Mouse (Mus musculus) kidney, embryonic 14.5 days (tissue): Measurements from ENCODE around the gene Fsip1. TPM values are rescaled to one million over a fixed set of nuclear protein-coding genes. Genes with fewer than 3 reads are reported as not detected.
"Not testable (repeated sequence)": the region's sequence is repeated elsewhere in the genome, so short reads cannot be mapped to it uniquely, and the experiment has no call there.

Experiments
- ATAC-seq: fragments of 200-750 bp; cut with Nextera tagmentation; 2 replicates; pipeline ENCODE4 v1.8.0; 2017; ENCODE audit warnings: moderate number of reproducible peaks, mild to moderate bottlenecking, moderate TSS enrichment, moderate library complexity; ENCODE audit not compliant: low FRiP score, low TSS enrichment
- H3K27ac ChIP-seq: fragments of 300-500 bp; sonication (generic); 2 replicates; pipeline ENCODE4 v1.5.1; 2014; ENCODE audit warnings: low read depth, mild to moderate bottlenecking, low read length, moderate library complexity, mixed read lengths
- H3K27me3 ChIP-seq: fragments of 300-500 bp; sonication (generic); 2 replicates; pipeline ENCODE4 v1.6.1; 2014; ENCODE audit warnings: mild to moderate bottlenecking, low read length; ENCODE audit not compliant: control insufficient read depth, insufficient read depth
- H3K36me3 ChIP-seq: fragments of 300-500 bp; sonication (generic); 2 replicates; pipeline ENCODE4 v1.6.1; 2014; ENCODE audit warnings: low read length, mixed read lengths; ENCODE audit not compliant: control insufficient read depth, insufficient read depth
- H3K4me1 ChIP-seq: fragments of 300-500 bp; sonication (generic); 2 replicates; pipeline ENCODE4 v1.6.1; 2014; ENCODE audit warnings: low read length, mixed read lengths; ENCODE audit not compliant: control insufficient read depth, insufficient read depth
- H3K4me2 ChIP-seq: fragments of 300-500 bp; sonication (generic); replicated peaks from 2 replicates; pipeline ENCODE4 v1.6.1; 2014; ENCODE audit warnings: low read depth, mild to moderate bottlenecking, low read length
- H3K4me3 ChIP-seq: fragments of 300-500 bp; sonication (generic); 2 replicates; pipeline ENCODE4 v1.5.1; 2014; ENCODE audit warnings: mild to moderate bottlenecking, low read length
- H3K9ac ChIP-seq: fragments of 300-500 bp; sonication (generic); 2 replicates; pipeline ENCODE4 v1.6.1; 2014; ENCODE audit warnings: low read depth, mild to moderate bottlenecking, low read length, moderate library complexity
- H3K9me3 ChIP-seq: fragments of 300-500 bp; sonication (generic); 2 replicates; pipeline ENCODE4 v1.6.1; 2016; ENCODE audit warnings: low read length; ENCODE audit not compliant: control insufficient read depth
- WGBS: fragments of 180-500 bp; shearing (Covaris S2); extraction: QIAGEN DNeasy Blood & Tissue Kit; methylation state at CpG from one replicate; pipeline ENCODE4 v1.1.7; 2014; 5-methylcytosine and 5-hydroxymethylcytosine counted together
- polyA plus RNA-seq: library from polyadenylated mRNA; unstranded; fragments of >200 nt; fragmentation: Nextera tagmentation; extraction: Ambion mirVana; gene quantifications from 2 replicates; pipeline ENCODE4 v1.2.1, GENCODE M21; 2014

Gene Fsip1
- polyA plus RNA-seq, 1 experiment from 2014 or later, result 1.7 TPM

GRCm38 (mm10) chr2:118158095-118158494, 98.7 kb downstream of the Fsip1 start:
- H3K9ac ChIP-seq, result no peak overlapping the region
- WGBS, result 73% methylated on average over 3 of the region's 3 CpGs
- ATAC-seq, result no peak

GRCm38 (mm10) chr2:118149855-118150563, 106.8 kb downstream of the Fsip1 start:
- H3K27ac ChIP-seq, result no peak overlapping the region
- no peak for ATAC-seq
- H3K27me3 ChIP-seq, result no peaks in the 10 kb centered on the region
- H3K4me2 ChIP-seq, result no peak overlapping the region
- H3K9ac ChIP-seq, result no peak overlapping the region
- H3K36me3 ChIP-seq, result no peaks in the 10 kb centered on the region
- no peaks in the 10 kb centered on the region for H3K4me1 ChIP-seq
- no peaks in the 10 kb centered on the region for H3K9me3 ChIP-seq
- WGBS, result 68% methylated on average over 12 of the region's 12 CpGs
- no peak overlapping the region for H3K4me3 ChIP-seq

More at GRCm38 (mm10) chr2:118158095-118158494, 98.7 kb downstream of the Fsip1 start:
- no peak overlapping the region for H3K27ac ChIP-seq
- H3K27me3 ChIP-seq, result no peaks in the 10 kb centered on the region
- H3K4me1 ChIP-seq, result peaks cover 12% of the 10 kb centered on the region; the same call in 1 of the 2 replicates
- no peak overlapping the region for H3K4me2 ChIP-seq
- no peak overlapping the region for H3K4me3 ChIP-seq
- H3K9me3 ChIP-seq, result no peaks in the 10 kb centered on the region
- no peaks in the 10 kb centered on the region for H3K36me3 ChIP-seq

- H3K27ac ChIP-seq, result no peak overlapping the region
- no peaks in the 10 kb centered on the region for H3K4me1 ChIP-seq
- no peaks in the 10 kb centered on the region for H3K36me3 ChIP-seq
- H3K27me3 ChIP-seq, result no peaks in the 10 kb centered on the region
- no peak for ATAC-seq
- H3K9ac ChIP-seq, result no peak overlapping the region
- 72% methylated on average over 4 of the region's 4 CpGs for WGBS
- H3K4me2 ChIP-seq, result no peak overlapping the region
- H3K4me3 ChIP-seq, result no peak overlapping the region
- H3K9me3 ChIP-seq, result no peaks in the 10 kb centered on the region
Observed at GRCm38 (mm10) chr2:118148321-118149142, 108.2 kb downstream of the Fsip1 start.

- not testable (repeated sequence) for H3K4me1 ChIP-seq, H3K36me3 ChIP-seq, H3K27me3 ChIP-seq, H3K9me3 ChIP-seq, H3K4me3 ChIP-seq, H3K4me2 ChIP-seq, H3K27ac ChIP-seq, H3K9ac ChIP-seq, ATAC-seq
- WGBS, result 45% methylated on average over 3 of the region's 3 CpGs
Observed at GRCm38 (mm10) chr2:118147749-118148148, 109.0 kb downstream of the Fsip1 start.

GRCm38 (mm10) chr2:118141651-118142050, 115.1 kb downstream of the Fsip1 start:
- Histone ChIP-seq H3K27ac (no peak overlapping the region), H3K4me3 (no peak overlapping the region), H3K27me3 (no peaks in the 10 kb centered on the region), H3K36me3 (no peaks in the 10 kb centered on the region), H3K4me1 (no peaks in the 10 kb centered on the region), H3K9me3 (no peaks in the 10 kb centered on the region), H3K4me2 (no peak overlapping the region), H3K9ac (no peak overlapping the region)
- 90% methylated on average over 10 of the region's 10 CpGs for WGBS
- ATAC-seq, result no peak

GRCm38 (mm10) chr2:118139261-118139660, 117.5 kb downstream of the Fsip1 start:
- no peak overlapping the region for H3K4me2 ChIP-seq
- no peak for ATAC-seq
- H3K9ac ChIP-seq, result no peak overlapping the region
- H3K27me3 ChIP-seq, result no peaks in the 10 kb centered on the region
- no peak overlapping the region for H3K4me3 ChIP-seq
- no peaks in the 10 kb centered on the region for H3K4me1 ChIP-seq
- no peaks in the 10 kb centered on the region for H3K36me3 ChIP-seq
- no peaks in the 10 kb centered on the region for H3K9me3 ChIP-seq
- no peak overlapping the region for H3K27ac ChIP-seq
- WGBS, result 79% methylated on average over 6 of the region's 6 CpGs

GRCm38 (mm10) chr2:118137776-118138175, 119.0 kb downstream of the Fsip1 start:
- no peak overlapping the region for H3K4me3 ChIP-seq
- H3K27me3 ChIP-seq, result no peaks in the 10 kb centered on the region
- no peaks in the 10 kb centered on the region for H3K9me3 ChIP-seq
- no peak overlapping the region for H3K9ac ChIP-seq
- H3K27ac ChIP-seq, result no peak overlapping the region
- H3K4me2 ChIP-seq, result no peak overlapping the region
- no peaks in the 10 kb centered on the region for H3K36me3 ChIP-seq
- ATAC-seq, result no peak
- H3K4me1 ChIP-seq, result no peaks in the 10 kb centered on the region
- WGBS, result 86% methylated on average over 2 of the region's 2 CpGs

GRCm38 (mm10) chr2:118137071-118137470, 119.7 kb downstream of the Fsip1 start:
- no peaks in the 10 kb centered on the region for H3K9me3 ChIP-seq
- H3K27ac ChIP-seq, result no peak overlapping the region
- H3K27me3 ChIP-seq, result no peaks in the 10 kb centered on the region
- H3K36me3 ChIP-seq, result no peaks in the 10 kb centered on the region
- WGBS, result 88% methylated on average over 9 of the region's 9 CpGs
- no peak overlapping the region for H3K9ac ChIP-seq
- H3K4me1 ChIP-seq, result no peaks in the 10 kb centered on the region
- no peak overlapping the region for H3K4me3 ChIP-seq
- no peak for ATAC-seq
- H3K4me2 ChIP-seq, result no peak overlapping the region

- Histone ChIP-seq H3K4me3 (no peak overlapping the region), H3K9me3 (no peaks in the 10 kb centered on the region), H3K4me2 (no peak overlapping the region), H3K27ac (no peak overlapping the region), H3K4me1 (peaks cover 23% of the 10 kb centered on the region), H3K27me3 (no peaks in the 10 kb centered on the region), H3K36me3 (peaks cover 22% of the 10 kb centered on the region), H3K9ac (no peak overlapping the region)
- WGBS, result 22% methylated on average over 3 of the region's 3 CpGs
- no peak for ATAC-seq
Observed at GRCm38 (mm10) chr2:118128313-118128712, 128.5 kb downstream of the Fsip1 start.
